Mouse (Mus musculus) liver, embryonic 11.5 days (tissue): Measurements from ENCODE around the gene 1110008L16Rik. TPM values are rescaled to one million over a fixed set of nuclear protein-coding genes. Genes with fewer than 3 reads are reported as not detected.

Experiments used
- ATAC-seq: fragments of 200-750 bp; cut with Nextera tagmentation; replicated peaks from 2 replicates; pipeline ENCODE4 v1.8.0; 2017; ENCODE audit warnings: moderate number of reproducible peaks, mild to moderate bottlenecking, moderate TSS enrichment, moderate library complexity; ENCODE audit not compliant: low FRiP score
- DNase-seq: peaks from one replicate; pipeline ENCODE4 v3.0.0-alpha.2; 2017; ENCODE audit warnings: low spot score
- H3K27ac ChIP-seq: fragments of 300-500 bp; sonication (generic); 2 replicates; pipeline ENCODE4 v1.5.1; 2014; ENCODE audit warnings: mild to moderate bottlenecking, low read depth, low read length, control low read depth
- H3K27me3 ChIP-seq: fragments of 300-500 bp; sonication (generic); replicated peaks from 2 replicates; pipeline ENCODE4 v1.6.1; 2014; ENCODE audit warnings: low read length, mixed read lengths; ENCODE audit not compliant: control insufficient read depth, insufficient read depth
- H3K36me3 ChIP-seq: fragments of 300-500 bp; sonication (generic); 2 replicates; pipeline ENCODE4 v1.6.1; 2014; ENCODE audit warnings: mild to moderate bottlenecking, low read length, moderate library complexity, mixed read lengths; ENCODE audit not compliant: control insufficient read depth, insufficient read depth
- H3K4me1 ChIP-seq: fragments of 300-500 bp; sonication (generic); replicated peaks from 2 replicates; pipeline ENCODE4 v1.6.1; 2014; ENCODE audit warnings: low read length, mixed read lengths; ENCODE audit not compliant: control insufficient read depth, insufficient read depth
- H3K4me2 ChIP-seq: fragments of 300-500 bp; sonication (generic); 2 replicates; pipeline ENCODE4 v1.6.1; 2014; ENCODE audit warnings: mild to moderate bottlenecking, control low read depth, moderate library complexity
- H3K4me3 ChIP-seq: fragments of 300-500 bp; sonication (generic); 2 replicates; pipeline ENCODE4 v1.5.1; 2014; ENCODE audit warnings: low read depth, low read length, control low read depth
- H3K9ac ChIP-seq: fragments of 300-500 bp; sonication (generic); 2 replicates; pipeline ENCODE4 v1.6.1; 2014; ENCODE audit warnings: low read depth, low read length, control low read depth
- H3K9me3 ChIP-seq: fragments of 300-500 bp; sonication (generic); 2 replicates; pipeline ENCODE4 v1.6.1; 2016; ENCODE audit warnings: low read length, inconsistent platforms, mixed read lengths; ENCODE audit not compliant: control insufficient read depth
- WGBS: fragments of 180-500 bp; shearing (Covaris S2); extraction: QIAGEN DNeasy Blood & Tissue Kit; methylation state at CpG from one replicate; pipeline ENCODE4 v1.1.7; 2014; 5-methylcytosine and 5-hydroxymethylcytosine counted together
- polyA plus RNA-seq: library from polyadenylated mRNA; unstranded; fragments of >200 nt; fragmentation: Nextera tagmentation; extraction: Ambion mirVana; gene quantifications from 2 replicates; pipeline ENCODE4 v1.2.1, GENCODE M21; 2014

Gene 1110008L16Rik
- polyA plus RNA-seq, 1 experiment from 2014 or later: 19.0 TPM

GRCm38 (mm10) chr12:55302485-55303441, 3.4 kb downstream of the 1110008L16Rik start, which contains the start of gene Ppp2r3c:
TSS of gene Ppp2r3c (minus strand) at chr12:55302998.
- no peaks in the 10 kb centered on the region for H3K9me3 ChIP-seq
- H3K4me1 ChIP-seq: peaks cover 7% of the 10 kb centered on the region
- peak within 1 kb of the TSS; percentile 59 for H3K4me3 ChIP-seq
- peak; percentile 95 for ATAC-seq
- DNase-seq: peak; percentile 92
- H3K9ac ChIP-seq: peak within 1 kb of the TSS; percentile 90
- under 1% methylated on average over 55 of the region's 55 CpGs for WGBS
- H3K27me3 ChIP-seq: no peaks in the 10 kb centered on the region
- H3K36me3 ChIP-seq: peaks cover 14% of the 10 kb centered on the region; the same call in 1 of the 2 replicates
- H3K27ac ChIP-seq: peak within 1 kb of the TSS; percentile 98
- H3K4me2 ChIP-seq: peak within 1 kb of the TSS; percentile 65

GRCm38 (mm10) chr12:55306371-55306770, 7.0 kb downstream of the 1110008L16Rik start:
- H3K36me3 ChIP-seq: peaks cover 5% of the 10 kb centered on the region; the same call in 1 of the 2 replicates
- H3K9ac ChIP-seq: no peak overlapping the region
- H3K27me3 ChIP-seq: no peaks in the 10 kb centered on the region
- H3K4me1 ChIP-seq: no peaks in the 10 kb centered on the region
- H3K27ac ChIP-seq: no peak overlapping the region
- WGBS: 95% methylated on average over 4 of the region's 4 CpGs
- no peak overlapping the region for H3K4me3 ChIP-seq
- ATAC-seq (no peak), DNase-seq (no peak)
- no peaks in the 10 kb centered on the region for H3K9me3 ChIP-seq
- no peak overlapping the region for H3K4me2 ChIP-seq

GRCm38 (mm10) chr12:55307566-55307965, 8.2 kb downstream of the 1110008L16Rik start:
- Histone ChIP-seq H3K4me2 (no peak overlapping the region), H3K4me1 (no peaks in the 10 kb centered on the region), H3K27me3 (no peaks in the 10 kb centered on the region), H3K4me3 (no peak overlapping the region), H3K9me3 (no peaks in the 10 kb centered on the region), H3K9ac (no peak overlapping the region), H3K27ac (no peak overlapping the region), H3K36me3 (peaks cover 5% of the 10 kb centered on the region; the same call in 1 of the 2 replicates)
- ATAC-seq (no peak), DNase-seq (no peak)
- WGBS: 89% methylated on average over 6 of the region's 6 CpGs

GRCm38 (mm10) chr12:55308731-55309130, 9.4 kb downstream of the 1110008L16Rik start:
- Histone ChIP-seq H3K4me2 (no peak overlapping the region), H3K4me1 (no peaks in the 10 kb centered on the region), H3K27me3 (no peaks in the 10 kb centered on the region), H3K27ac (no peak overlapping the region), H3K36me3 (peaks cover 5% of the 10 kb centered on the region; the same call in 1 of the 2 replicates), H3K9ac (no peak overlapping the region), H3K9me3 (no peaks in the 10 kb centered on the region), H3K4me3 (no peak overlapping the region)
- ATAC-seq (no peak), DNase-seq (no peak)
- WGBS: 92% methylated on average over 9 of the region's 9 CpGs

- Histone ChIP-seq H3K27me3 (no peaks in the 10 kb centered on the region), H3K4me1 (no peaks in the 10 kb centered on the region), H3K36me3 (peaks cover 5% of the 10 kb centered on the region; the same call in 1 of the 2 replicates), H3K4me2 (no peak overlapping the region), H3K4me3 (no peak overlapping the region), H3K9me3 (no peaks in the 10 kb centered on the region), H3K9ac (no peak overlapping the region), H3K27ac (no peak overlapping the region)
- DNase-seq (no peak), ATAC-seq (no peak)
- 79% methylated on average over 8 of the region's 8 CpGs for WGBS
These were observed 10.1 kb downstream of the 1110008L16Rik start for GRCm38 (mm10) chr12:55309501-55309900.

- no peak for ATAC-seq
- Histone ChIP-seq H3K4me2 (no peak overlapping the region), H3K4me1 (no peaks in the 10 kb centered on the region), H3K4me3 (no peak overlapping the region), H3K9me3 (no peaks in the 10 kb centered on the region), H3K9ac (no peak overlapping the region), H3K27me3 (no peaks in the 10 kb centered on the region), H3K27ac (no peak overlapping the region), H3K36me3 (peaks cover 2% of the 10 kb centered on the region; the same call in 1 of the 2 replicates)
- no peak for DNase-seq
- 86% methylated on average over 7 of the region's 7 CpGs for WGBS
These were observed 12.5 kb downstream of the 1110008L16Rik start for GRCm38 (mm10) chr12:55311841-55312240.

GRCm38 (mm10) chr12:55313901-55314300, 14.5 kb downstream of the 1110008L16Rik start:
- WGBS: 88% methylated on average over 5 of the region's 5 CpGs
- Histone ChIP-seq H3K27me3 (no peaks in the 10 kb centered on the region), H3K4me1 (no peaks in the 10 kb centered on the region), H3K4me3 (no peak overlapping the region), H3K27ac (no peak overlapping the region), H3K9me3 (no peaks in the 10 kb centered on the region), H3K4me2 (no peak overlapping the region), H3K36me3 (peaks cover 3% of the 10 kb centered on the region; the same call in 1 of the 2 replicates), H3K9ac (no peak overlapping the region)
- ATAC-seq: no peak
- peak; percentile 29 for DNase-seq

- no peak overlapping the region for H3K4me3 ChIP-seq
- H3K27me3 ChIP-seq: no peaks in the 10 kb centered on the region
- ATAC-seq (peak; percentile 36; the same call in 1 of the 2 replicates), DNase-seq (peak; percentile 28)
- no peak overlapping the region for H3K9ac ChIP-seq
- no peak overlapping the region for H3K4me2 ChIP-seq
- H3K27ac ChIP-seq: no peak overlapping the region
- H3K4me1 ChIP-seq: no peaks in the 10 kb centered on the region
- no peaks in the 10 kb centered on the region for H3K9me3 ChIP-seq
- WGBS: 35% methylated on average over 5 of the region's 5 CpGs
- H3K36me3 ChIP-seq: peaks cover 3% of the 10 kb centered on the region; the same call in 1 of the 2 replicates
These were observed 15.8 kb downstream of the 1110008L16Rik start for GRCm38 (mm10) chr12:55315192-55315591.
